19 mouse cellular contexts compared by ENCODE assay signal in the genomic region with DNA sequence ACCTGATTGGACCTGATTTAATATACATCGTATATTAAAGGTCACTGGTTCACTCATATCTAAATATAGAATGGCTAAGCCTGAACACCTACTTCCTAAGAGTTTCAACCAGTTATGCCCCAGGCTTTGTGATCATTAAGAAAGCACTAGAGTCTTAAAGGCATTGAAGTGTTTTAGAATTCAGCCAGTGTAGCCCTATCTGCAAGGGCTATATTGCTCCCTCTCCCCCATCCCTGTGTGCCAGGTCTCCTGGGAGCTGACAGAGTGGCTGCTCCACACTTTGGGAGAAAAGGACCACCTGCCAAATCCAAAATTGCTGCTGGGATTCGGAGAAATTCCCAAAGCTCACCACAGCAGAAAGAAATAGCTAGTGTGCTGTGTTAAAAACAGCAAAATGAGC.
DNase-seq lines count a peak whose midpoint lies in the region; ATAC-seq and TF ChIP-seq lines count a peak whose summit lies in the region.
"Had no signal": no experiment of that assay in that cellular context is flagged by ENCODE, and none has a peak within 500 bp of the region (broad histone marks: within the 10 kb centered on the region; RNA-seq: fewer than 3 reads in every experiment).

No protein-coding gene starts in this region.

- H3K4me3 ChIP-seq in forebrain, embryonic 16.5 days (replicated peaks; ENCODE audit: low read length): no peak overlapping the region
- H3K4me3 ChIP-seq in forebrain, embryonic 13.5 days: no peak overlapping the region
- no peak overlapping the region for H3K4me3 ChIP-seq in hindbrain, embryonic 15.5 days
- no peak overlapping the region for H3K4me3 ChIP-seq in hindbrain, embryonic 12.5 days
- no peak overlapping the region for H3K4me3 ChIP-seq in midbrain, embryonic 16.5 days (ENCODE audit: low read depth, low read length)
- H3K4me3 ChIP-seq in midbrain, embryonic 10.5 days: no peak overlapping the region
- H3K4me3 ChIP-seq in hindbrain, postnatal 0 days (ENCODE audit: low read length): no peak overlapping the region
- H3K4me3 ChIP-seq: embryonic facial prominence, embryonic 12.5 days; heart, embryonic 13.5 days had no signal

- WGBS in forebrain, embryonic 16.5 days: 53% methylated on average over 2 of the region's 2 CpGs
- WGBS in forebrain, embryonic 13.5 days: 65% methylated on average over 2 of the region's 2 CpGs
- 52% methylated on average over 2 of the region's 2 CpGs for WGBS in hindbrain, embryonic 15.5 days
- 68% methylated on average over 2 of the region's 2 CpGs for WGBS in hindbrain, embryonic 12.5 days
- WGBS in midbrain, embryonic 16.5 days: 56% methylated on average over 2 of the region's 2 CpGs
- 82% methylated on average over 2 of the region's 2 CpGs for WGBS in midbrain, embryonic 10.5 days
- WGBS in hindbrain, postnatal 0 days: 62% methylated on average over 2 of the region's 2 CpGs

- no peak overlapping the region for H3K4me2 ChIP-seq in forebrain, embryonic 16.5 days (ENCODE audit: low read length)
- H3K4me2 ChIP-seq in forebrain, embryonic 13.5 days: no peak overlapping the region
- no peak overlapping the region for H3K4me2 ChIP-seq in hindbrain, embryonic 15.5 days
- no peak overlapping the region for H3K4me2 ChIP-seq in hindbrain, embryonic 12.5 days (replicated peaks)
- H3K4me2 ChIP-seq in midbrain, embryonic 16.5 days (ENCODE audit: low read length): no peak overlapping the region
- H3K4me2 ChIP-seq in hindbrain, postnatal 0 days (ENCODE audit: low read depth, low read length): no peak overlapping the region
- H3K4me2 ChIP-seq: embryonic facial prominence, embryonic 12.5 days; heart, embryonic 13.5 days had no signal

- no peaks in the 10 kb centered on the region for H3K4me1 ChIP-seq in forebrain, embryonic 16.5 days (replicated peaks; ENCODE audit: control insufficient read depth, insufficient read depth, low read length)
- peaks cover 7% of the 10 kb centered on the region; the same call in 1 of the 2 replicates for H3K4me1 ChIP-seq in forebrain, embryonic 13.5 days
- H3K4me1 ChIP-seq in hindbrain, embryonic 15.5 days (replicated peaks): peaks cover 7% of the 10 kb centered on the region; the same call in 1 of the 2 replicates
- H3K4me1 ChIP-seq in hindbrain, embryonic 12.5 days: peaks cover 4% of the 10 kb centered on the region; the same call in 1 of the 2 replicates
- H3K4me1 ChIP-seq in midbrain, embryonic 16.5 days (ENCODE audit: control insufficient read depth, insufficient read depth, low read length): peaks cover 5% of the 10 kb centered on the region; the same call in 1 of the 2 replicates
- no peaks in the 10 kb centered on the region for H3K4me1 ChIP-seq in midbrain, embryonic 10.5 days
- H3K4me1 ChIP-seq in hindbrain, postnatal 0 days (ENCODE audit: insufficient read depth, low read length): no peaks in the 10 kb centered on the region

- no peak for TF ChIP-seq CTCF in hindbrain, postnatal 0 days (IDR thresholded peaks at IDR 0.05; ENCODE audit: low read depth)

- H3K27me3 ChIP-seq in forebrain, embryonic 16.5 days (replicated peaks; ENCODE audit: control insufficient read depth, insufficient read depth, low read length): no peaks in the 10 kb centered on the region
- H3K27me3 ChIP-seq in forebrain, embryonic 13.5 days: no peaks in the 10 kb centered on the region
- no peaks in the 10 kb centered on the region for H3K27me3 ChIP-seq in hindbrain, embryonic 15.5 days
- H3K27me3 ChIP-seq in hindbrain, embryonic 12.5 days: no peaks in the 10 kb centered on the region
- H3K27me3 ChIP-seq in midbrain, embryonic 16.5 days (ENCODE audit: control insufficient read depth, insufficient read depth, low read depth, low read length): no peaks in the 10 kb centered on the region
- no peaks in the 10 kb centered on the region for H3K27me3 ChIP-seq in midbrain, embryonic 10.5 days (ENCODE audit: low read depth, poor library complexity, severe bottlenecking)
- no peaks in the 10 kb centered on the region for H3K27me3 ChIP-seq in hindbrain, postnatal 0 days (ENCODE audit: insufficient read depth, low read length)
- H3K27me3 ChIP-seq: embryonic facial prominence, embryonic 12.5 days; heart, embryonic 13.5 days had no signal

- no peaks in the 10 kb centered on the region for H3K36me3 ChIP-seq in forebrain, embryonic 16.5 days (ENCODE audit: control insufficient read depth, insufficient read depth)
- no peaks in the 10 kb centered on the region for H3K36me3 ChIP-seq in forebrain, embryonic 13.5 days (ENCODE audit: poor library complexity, severe bottlenecking)
- H3K36me3 ChIP-seq in hindbrain, embryonic 15.5 days: no peaks in the 10 kb centered on the region
- no peaks in the 10 kb centered on the region for H3K36me3 ChIP-seq in hindbrain, embryonic 12.5 days
- no peaks in the 10 kb centered on the region for H3K36me3 ChIP-seq in midbrain, embryonic 16.5 days (ENCODE audit: control insufficient read depth, insufficient read depth, low read length)
- no peaks in the 10 kb centered on the region for H3K36me3 ChIP-seq in midbrain, embryonic 10.5 days
- H3K36me3 ChIP-seq in hindbrain, postnatal 0 days (ENCODE audit: insufficient read depth, low read length): no peaks in the 10 kb centered on the region
- H3K36me3 ChIP-seq: embryonic facial prominence, embryonic 12.5 days; G1E; heart, embryonic 13.5 days had no signal

- H3K27ac ChIP-seq in forebrain, embryonic 16.5 days (ENCODE audit: low read length): no peak overlapping the region
- H3K27ac ChIP-seq in forebrain, embryonic 13.5 days: no peak overlapping the region
- H3K27ac ChIP-seq in hindbrain, embryonic 15.5 days (replicated peaks): peak overlapping the region; percentile 45; the same call in 1 of the 2 replicates
- H3K27ac ChIP-seq in hindbrain, embryonic 12.5 days: no peak overlapping the region
- no peak overlapping the region for H3K27ac ChIP-seq in midbrain, embryonic 16.5 days (ENCODE audit: low read length)
- no peak overlapping the region for H3K27ac ChIP-seq in midbrain, embryonic 10.5 days (replicated peaks)
- H3K27ac ChIP-seq in hindbrain, postnatal 0 days: no peak overlapping the region
- H3K27ac ChIP-seq: embryonic facial prominence, embryonic 12.5 days; heart, embryonic 13.5 days had no signal

- H3K9me3 ChIP-seq in forebrain, embryonic 16.5 days (ENCODE audit: control insufficient read depth, low read length): no peaks in the 10 kb centered on the region
- H3K9me3 ChIP-seq in forebrain, embryonic 13.5 days (replicated peaks): no peaks in the 10 kb centered on the region
- H3K9me3 ChIP-seq in hindbrain, embryonic 15.5 days: no peaks in the 10 kb centered on the region
- H3K9me3 ChIP-seq in hindbrain, embryonic 12.5 days (replicated peaks): no peaks in the 10 kb centered on the region
- no peaks in the 10 kb centered on the region for H3K9me3 ChIP-seq in midbrain, embryonic 16.5 days (replicated peaks; ENCODE audit: control insufficient read depth, low read length, poor library complexity, severe bottlenecking)
- H3K9me3 ChIP-seq in midbrain, embryonic 10.5 days (replicated peaks): no peaks in the 10 kb centered on the region
- H3K9me3 ChIP-seq in hindbrain, postnatal 0 days (ENCODE audit: low read length): no peaks in the 10 kb centered on the region
- H3K9me3 ChIP-seq: embryonic facial prominence, embryonic 12.5 days; G1E; heart, embryonic 13.5 days had no signal

- DNase-seq in midbrain, embryonic 10.5 days (ENCODE audit: low spot score): no peak
- DNase-seq in hindbrain, postnatal 0 days (ENCODE audit: low spot score): peak; percentile 36
- DNase-seq: adrenal gland, postnatal 10 days; B cell, adult 2 months; cerebellum, adult 11-12 months; cerebellum, adult 9-10 months; cerebellum, postnatal 25 days; gastrocnemius, postnatal 36 days; heart, adult 11 months; heart, postnatal 36 days had no signal

- 0 out of 2 replicates have a peak, but pooled peaks have one; percentile 36 for ATAC-seq in forebrain, embryonic 16.5 days
- ATAC-seq in forebrain, embryonic 13.5 days: no peak
- peak; percentile 61; the same call in 1 of the 2 replicates for ATAC-seq in hindbrain, embryonic 15.5 days (ENCODE audit: low FRiP score, low read depth)
- no peak for ATAC-seq in hindbrain, embryonic 12.5 days (ENCODE audit: low FRiP score)
- ATAC-seq in midbrain, embryonic 16.5 days: 0 out of 2 replicates have a peak, but pooled peaks have one; percentile 25
- peak; percentile 38; the same call in 1 of the 2 replicates for ATAC-seq in hindbrain, postnatal 0 days
- ATAC-seq: CD4-positive, CD25-positive, alpha-beta regulatory T cell, adult 4 months had no signal

- no peak overlapping the region for H3K9ac ChIP-seq in forebrain, embryonic 16.5 days (replicated peaks; ENCODE audit: low read depth, low read length)
- no peak overlapping the region for H3K9ac ChIP-seq in forebrain, embryonic 13.5 days
- H3K9ac ChIP-seq in hindbrain, embryonic 15.5 days: no peak overlapping the region
- no peak overlapping the region for H3K9ac ChIP-seq in hindbrain, embryonic 12.5 days
- no peak overlapping the region for H3K9ac ChIP-seq in midbrain, embryonic 16.5 days (ENCODE audit: low read depth, low read length)
- no peak overlapping the region for H3K9ac ChIP-seq in hindbrain, postnatal 0 days (replicated peaks; ENCODE audit: low read length)
- H3K9ac ChIP-seq: embryonic facial prominence, embryonic 12.5 days; heart, embryonic 13.5 days had no signal

Comparison
In these comparisons a context has a peak if more than half of its experiments do, and no peak if none do; other contexts are left out.
1. ATAC-seq: peak in forebrain, embryonic 16.5 days (single experiment), hindbrain, embryonic 15.5 days (single experiment), midbrain, embryonic 16.5 days (single experiment) and hindbrain, postnatal 0 days (single experiment); none in forebrain, embryonic 13.5 days (single experiment) and hindbrain, embryonic 12.5 days (single experiment).